Mouse (Mus musculus) activated CD4-positive, CD25-positive, alpha-beta regulatory T cell, adult 4 months (primary cell): Measurements from ENCODE around the gene Ccdc96. TPM values are rescaled to one million over a fixed set of nuclear protein-coding genes. Genes with fewer than 3 reads are reported as not detected.

ENCODE experiments used
- ATAC-seq: one replicate; pipeline ENCODE4 v1.8.0; 2017
- polyA plus RNA-seq, 2 experiments: library from polyadenylated mRNA; unstranded; fragments of 100-300 nt; shearing (Covaris generic); gene quantifications; one replicate each; pipeline ENCODE4 v1.2.1; 2017

Ccdc96 gene
- polyA plus RNA-seq, 2 experiments from 2014 or later: not detected

DNA sequence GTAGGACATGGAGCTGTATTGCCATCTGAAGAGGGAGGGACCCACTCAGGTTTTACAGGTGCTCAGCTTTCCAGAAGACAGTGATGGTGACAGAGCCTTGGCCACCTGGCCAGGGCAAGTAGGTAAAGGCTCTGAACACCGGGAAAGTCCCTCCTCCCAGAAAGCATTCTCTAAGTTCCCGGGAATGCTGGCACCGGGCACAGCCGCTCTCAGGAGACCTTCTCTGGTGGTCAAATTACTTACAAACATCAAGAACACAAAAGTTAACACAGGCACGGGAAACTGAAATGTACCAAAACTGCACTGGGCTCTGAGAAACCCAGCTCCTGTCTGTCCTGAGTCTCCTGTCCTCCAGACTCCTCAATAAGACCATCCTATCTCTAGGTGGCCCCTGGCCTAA is 45.3 kb downstream of the Ccdc96 start:
- ATAC-seq: no peak

DNA sequence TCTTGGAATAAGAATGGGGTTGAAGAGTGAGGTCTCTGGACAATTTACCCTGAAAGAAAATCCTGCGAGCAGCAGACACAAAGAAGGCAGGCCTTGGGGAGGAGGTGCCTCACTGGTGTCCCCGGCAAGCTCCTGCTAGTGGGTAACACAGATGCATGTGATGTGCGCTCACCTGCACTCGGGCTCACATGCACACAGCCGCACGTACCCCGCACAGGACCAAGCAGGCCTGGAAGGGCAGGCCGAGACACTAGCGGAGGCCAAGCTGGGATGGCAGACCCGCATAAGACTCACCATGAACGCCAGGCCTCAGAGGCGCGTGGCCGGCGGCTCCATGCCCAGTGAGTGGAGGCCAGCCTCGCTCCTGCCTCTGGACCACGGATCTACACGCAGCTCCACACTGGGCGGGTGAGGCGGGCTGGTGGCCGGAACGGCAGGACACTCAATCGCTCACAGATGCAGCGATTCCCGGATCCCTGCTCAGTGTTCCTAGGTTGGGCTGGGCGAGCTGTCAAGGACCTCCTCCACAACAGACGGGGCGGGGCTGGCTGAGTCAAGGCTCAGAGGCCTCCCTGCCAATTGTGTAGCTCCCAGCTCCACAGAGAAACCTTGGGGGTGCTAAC is 45.9 kb downstream of the Ccdc96 start:
- no peak for ATAC-seq

DNA sequence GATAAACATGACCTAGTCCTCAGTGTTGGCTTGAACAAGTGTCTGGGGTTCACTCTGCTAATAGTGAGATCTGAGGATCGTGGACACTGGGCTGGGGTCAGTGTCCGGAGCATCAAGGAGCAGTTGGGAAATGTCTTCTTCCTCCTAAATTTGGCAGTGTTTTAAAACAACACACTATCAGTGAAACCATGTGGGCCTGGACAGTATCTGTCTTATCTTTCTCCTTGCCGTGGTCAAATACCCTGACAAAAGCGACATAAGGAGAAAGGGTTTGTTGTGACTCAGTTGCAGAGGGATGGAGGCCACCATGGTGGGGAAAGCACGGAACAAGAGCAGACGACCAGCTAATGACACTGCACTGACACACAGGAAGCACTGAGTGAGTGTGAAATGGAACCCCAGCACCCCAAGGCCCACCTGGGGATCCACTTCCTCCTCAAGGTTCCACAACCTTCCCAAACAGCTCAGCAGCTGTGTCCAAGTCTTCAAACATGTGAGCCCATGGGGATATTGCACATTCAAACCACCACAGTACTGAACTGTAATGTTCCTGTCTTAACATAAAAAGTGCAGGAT is 50.2 kb downstream of the Ccdc96 start:
- ATAC-seq: no peak

DNA sequence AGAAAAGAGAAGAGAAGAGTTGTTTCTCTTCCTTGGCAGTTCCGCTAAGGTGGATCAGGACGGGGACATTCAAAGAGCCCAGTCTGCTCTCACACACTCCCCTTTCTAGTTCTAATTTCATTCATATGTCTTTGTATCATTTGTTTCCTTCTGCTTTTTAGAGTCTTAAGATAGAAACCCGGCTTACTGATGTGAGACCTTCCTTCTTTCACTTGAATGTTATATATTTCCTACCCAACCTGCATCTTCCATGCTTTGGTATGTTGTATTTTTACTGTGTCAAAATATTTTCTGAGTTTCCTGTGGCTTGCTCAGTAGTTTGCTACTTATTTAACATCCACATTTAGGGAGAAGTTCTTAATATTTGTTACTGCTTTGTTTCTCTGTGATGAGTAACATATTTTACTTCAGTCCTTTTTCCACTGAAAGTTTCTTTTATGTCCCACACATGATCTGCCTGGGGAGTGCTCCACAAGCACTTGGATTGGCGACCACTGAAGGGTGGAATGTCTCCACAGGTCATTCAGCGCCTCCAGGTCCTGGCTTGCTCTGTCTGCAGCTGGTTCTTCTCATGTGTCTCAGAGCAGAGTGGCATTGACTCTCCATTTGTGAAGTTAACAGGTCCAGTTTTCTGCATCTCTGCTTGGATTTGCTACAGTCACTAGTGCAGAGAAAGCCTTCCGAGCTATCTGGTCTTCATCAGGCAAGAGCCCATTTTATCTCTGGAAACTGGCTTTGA is 51.2 kb downstream of the Ccdc96 start:
- no peak for ATAC-seq

DNA sequence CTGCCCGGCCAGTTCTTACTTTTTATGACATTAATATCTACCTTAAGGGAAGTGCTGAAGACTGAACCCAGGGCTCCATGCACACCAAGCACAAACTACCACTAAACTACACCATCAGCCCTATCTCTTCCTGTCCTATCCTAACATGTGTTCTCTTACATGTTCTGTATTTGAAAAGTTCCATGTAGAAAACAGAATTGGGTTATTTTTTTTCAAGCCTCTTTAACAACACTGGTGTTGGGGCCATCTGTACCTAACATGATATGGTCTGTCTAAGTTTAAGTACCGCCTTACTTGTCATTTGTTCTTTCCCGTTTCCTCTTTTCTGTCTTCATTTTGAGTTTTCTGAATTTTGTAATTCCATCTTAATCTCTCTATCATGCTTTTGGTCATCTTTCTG is 52.0 kb downstream of the Ccdc96 start:
- ATAC-seq: no peak

Other genes with a start within 250 kb of the Ccdc96 start
- gene Sorcs2, start 86.4 kb upstream of the Ccdc96 start, polyA plus RNA-seq: 1 to 10 TPM; 3.2 to 3.5 TPM
- gene Grpel1, start 19.6 kb upstream of the Ccdc96 start, polyA plus RNA-seq: 10 to 100 TPM; 40.7 to 42.1 TPM
- gene Tada2b, start 303 bp upstream of the Ccdc96 start, polyA plus RNA-seq: 1 to 10 TPM; 2.4 to 4.7 TPM
- 10 to 100 TPM; 52.2 to 57.6 TPM for gene Tbc1d14, start 108.7 kb downstream of the Ccdc96 start, polyA plus RNA-seq
- gene D5Ertd579e, start 211.4 kb downstream of the Ccdc96 start, polyA plus RNA-seq: 10 to 100 TPM; 23.3 to 24.1 TPM